Mouse (Mus musculus): Measurements from ENCODE around the gene Cpne6. TPM values are rescaled to one million over a fixed set of nuclear protein-coding genes. Genes with fewer than 3 reads are reported as not detected.

The Cpne6 gene
- polyA plus RNA-seq, 3 experiments from 2014 or later: not detected

DNA sequence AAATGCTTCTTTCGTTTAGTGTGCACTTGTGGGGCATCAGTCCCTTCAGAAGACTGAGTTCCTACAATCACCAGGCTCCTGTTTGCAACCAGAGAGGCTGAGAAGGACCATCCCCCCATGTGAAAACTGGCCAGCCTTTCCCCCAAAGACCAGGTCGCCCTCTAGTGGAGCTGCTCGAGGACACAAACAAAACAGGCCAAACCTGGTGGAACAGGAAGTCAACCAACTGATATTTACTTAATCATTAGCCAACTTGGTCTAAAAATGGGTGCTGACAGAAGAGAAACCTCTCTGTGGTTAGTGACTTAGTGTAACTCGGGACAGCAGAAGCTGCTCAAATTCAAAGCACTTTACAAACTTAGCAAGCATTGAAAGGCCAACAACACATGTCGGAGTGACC lies 46.8 kb downstream of the Cpne6 start:
- ATAC-seq: peak; percentile 19

DNA sequence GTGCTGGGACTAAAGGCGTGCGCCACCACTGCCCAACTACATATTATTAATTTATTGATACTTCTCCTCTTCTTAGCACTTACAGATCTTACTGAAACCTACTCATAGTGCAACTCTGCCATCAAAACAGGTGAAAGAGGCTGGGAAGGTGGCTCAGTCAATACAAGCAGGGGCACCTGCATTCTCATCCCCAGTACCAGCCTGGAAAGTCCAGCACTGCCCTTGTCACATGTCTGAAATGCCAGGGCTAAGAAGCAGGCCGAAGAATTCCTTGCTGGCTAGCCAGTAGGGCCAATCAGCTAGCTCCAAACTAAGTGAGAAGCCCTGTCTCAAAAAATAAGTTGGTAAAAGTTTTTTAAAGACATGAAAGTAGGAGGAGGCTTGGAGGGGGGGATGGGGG lies 47.3 kb downstream of the Cpne6 start:
- ATAC-seq: no peak

DNA sequence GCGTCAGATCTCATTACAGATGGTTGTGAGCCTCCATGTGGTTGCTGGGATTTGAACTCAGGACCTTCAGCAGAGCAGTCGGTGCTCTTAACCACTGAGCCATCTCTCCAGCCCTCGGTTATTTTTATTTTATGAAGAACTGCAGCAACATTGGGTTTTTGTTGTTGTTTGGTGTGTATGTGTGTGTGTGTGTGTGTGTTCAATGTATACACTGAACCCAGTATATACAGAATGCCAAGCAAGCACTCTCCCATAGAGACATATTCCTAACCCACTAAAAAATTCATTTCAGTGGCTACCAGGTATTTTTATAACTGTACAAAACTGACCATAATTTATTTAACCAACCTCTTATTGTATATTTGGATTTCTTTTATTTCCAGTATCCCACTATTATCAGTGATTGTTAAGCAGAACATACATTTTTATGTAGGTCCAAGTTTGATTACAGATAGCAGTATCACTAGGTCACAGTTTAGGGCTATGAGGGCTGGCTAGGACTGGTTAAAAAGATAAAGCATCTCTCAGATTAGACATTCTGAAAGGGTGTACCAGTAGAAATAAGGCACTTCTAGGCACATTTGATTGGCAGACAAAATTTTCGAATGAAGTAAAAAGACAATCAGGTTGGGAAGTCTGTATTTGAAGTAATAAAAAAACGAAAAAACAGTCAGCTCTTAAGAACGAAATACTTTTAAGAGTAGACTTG lies 48.6 kb downstream of the Cpne6 start:
- no peak for ATAC-seq

DNA sequence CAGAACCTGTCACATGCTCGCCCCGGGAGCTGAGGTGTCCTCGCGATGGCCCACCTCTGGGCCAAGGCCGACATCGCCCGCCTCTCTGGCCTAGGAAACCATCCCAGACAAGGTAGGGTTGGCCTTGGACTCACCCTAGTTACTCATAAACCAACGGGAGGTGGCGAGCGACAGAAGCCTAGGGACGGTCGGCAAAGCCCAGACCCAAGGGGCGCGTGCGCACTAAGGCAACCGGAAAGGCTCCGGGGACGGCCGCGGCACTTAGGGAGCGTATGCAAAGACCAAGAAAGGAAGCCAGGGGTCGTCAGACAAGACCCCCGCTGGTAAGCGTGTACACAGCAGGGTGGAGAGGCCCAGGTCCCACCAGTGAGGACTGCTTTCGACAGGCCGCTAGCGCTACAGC lies 49.6 kb downstream of the Cpne6 start, which contains the start of gene Dcaf11:
Gene Dcaf11, plus strand, starts transcription at position 208 of the 403 bp plus-strand sequence.
- peak; percentile 37 for ATAC-seq

DNA sequence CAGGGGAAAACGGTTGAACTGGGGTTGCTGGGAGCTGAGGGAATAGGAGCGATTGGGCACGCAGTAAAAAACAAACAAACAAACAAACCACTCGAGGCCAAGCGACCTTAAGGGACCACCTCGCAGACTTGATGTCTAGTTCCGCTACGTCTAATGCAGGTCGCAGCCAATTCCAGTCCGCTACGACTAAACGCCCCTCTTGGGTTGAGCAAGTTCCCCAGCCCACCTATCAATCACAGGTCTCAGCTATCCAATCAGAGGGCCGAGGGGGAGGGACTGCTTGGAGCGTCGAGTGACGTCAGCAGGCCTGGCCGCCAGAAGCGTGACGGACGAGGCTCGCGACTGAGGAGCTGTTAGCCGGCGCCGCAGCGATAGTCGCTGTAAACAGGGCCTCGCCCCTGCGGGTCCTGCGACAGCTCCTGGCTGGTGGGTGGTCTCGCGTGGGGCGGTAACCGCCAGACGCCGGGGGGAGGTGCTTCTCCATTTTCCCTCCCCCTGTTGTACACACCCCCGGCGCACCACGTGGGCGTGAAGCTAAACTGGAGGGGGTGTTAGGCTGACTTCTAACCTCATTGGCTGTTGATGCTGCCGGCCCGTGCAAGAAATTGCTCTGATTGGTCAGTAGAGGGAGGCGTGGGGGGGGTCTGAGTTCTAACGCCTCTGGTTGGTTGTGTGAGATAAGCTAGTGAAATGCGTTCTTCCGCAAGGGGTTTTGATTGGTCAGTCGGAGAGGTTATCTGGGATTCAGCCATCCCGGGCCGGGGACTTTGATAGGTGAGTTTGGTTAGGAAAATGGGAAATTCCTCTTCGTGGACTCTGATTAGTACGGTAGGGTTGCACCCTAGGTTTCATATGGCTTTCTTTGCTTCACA lies 50.2 kb downstream of the Cpne6 start, which contains the start of gene A730061H03Rik:
Gene A730061H03Rik, minus strand, starts transcription at position 205 of the 872 bp plus-strand sequence.
- peak; percentile 86 for ATAC-seq

DNA sequence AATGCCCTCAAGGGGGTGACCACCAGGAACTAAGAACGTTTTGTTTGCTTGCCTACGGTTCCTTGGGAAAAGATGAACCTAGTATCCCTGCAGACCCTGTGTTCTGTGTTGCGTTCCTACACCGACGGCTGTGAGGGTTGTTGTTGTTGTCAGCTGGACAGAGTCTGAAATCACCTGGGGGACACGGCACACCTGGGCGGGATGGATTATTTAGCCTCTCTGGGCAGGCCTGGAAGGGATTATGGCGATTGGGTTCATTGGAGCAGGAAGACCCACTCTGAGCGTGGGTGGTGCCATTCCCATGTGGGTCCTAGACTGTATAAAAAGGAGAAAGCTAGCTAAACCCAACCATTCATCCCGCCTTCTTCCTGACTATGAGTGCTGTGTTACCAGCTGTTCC lies 51.6 kb downstream of the Cpne6 start:
- no peak for ATAC-seq

DNA sequence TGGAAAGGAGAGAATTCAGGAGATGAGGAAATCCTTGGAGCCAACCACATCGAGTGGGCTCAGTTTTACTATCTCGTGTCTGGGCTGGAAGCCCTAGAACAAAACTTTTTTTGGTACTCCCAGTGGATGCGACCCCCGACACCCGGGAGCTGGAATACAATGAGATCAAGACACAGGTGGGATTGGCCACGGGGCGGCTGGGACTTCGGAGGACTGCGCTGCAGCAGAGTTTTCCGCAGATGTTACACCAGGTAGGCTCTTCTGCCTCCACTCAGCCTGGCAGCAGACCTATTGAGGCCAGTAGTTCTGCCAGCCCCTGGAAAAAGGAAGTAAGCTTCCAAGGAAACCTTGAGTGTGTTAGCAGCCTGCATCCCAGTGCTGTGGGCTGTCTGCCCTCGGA lies 53.0 kb downstream of the Cpne6 start:
- ATAC-seq: no peak

DNA sequence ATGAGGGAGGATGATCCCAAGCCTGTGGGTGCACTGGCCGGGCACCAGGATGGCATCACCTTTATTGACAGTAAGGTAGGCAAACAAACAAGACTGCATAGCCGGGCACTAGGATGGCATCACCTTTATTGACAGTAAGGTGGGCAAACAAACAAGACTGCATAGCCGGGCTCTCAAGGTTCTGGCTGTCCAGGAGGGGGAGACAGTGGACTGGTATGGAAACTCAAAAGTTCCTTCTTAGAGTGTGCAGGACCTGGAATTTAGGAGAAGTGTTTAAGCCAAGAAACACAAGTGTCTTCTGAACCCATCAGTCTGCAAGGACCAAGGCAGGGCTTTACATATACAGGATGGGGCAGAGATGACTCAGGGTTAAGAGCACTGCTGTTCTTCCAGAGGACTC lies 55.5 kb downstream of the Cpne6 start:
- ATAC-seq: no peak

Other genes with a start within 250 kb of the Cpne6 start
- 10 to 100 TPM; 37.3 to 38.7 (median 37.4) TPM for gene Dhrs4, start 31.7 kb upstream of the Cpne6 start, polyA plus RNA-seq (2017; shearing (Covaris generic))
- gene Carmil3, start 19.8 kb upstream of the Cpne6 start, polyA plus RNA-seq (2017; shearing (Covaris generic)): not detected
- gene Nrl, start 14.5 kb downstream of the Cpne6 start, polyA plus RNA-seq (2017; shearing (Covaris generic)): under 1 TPM in 1 of 3 experiments, not detected in 2; 0.08 TPM
- gene Pck2, start 29.8 kb downstream of the Cpne6 start, polyA plus RNA-seq (2017; shearing (Covaris generic)): 10 to 100 TPM; 31.9 to 37.5 (median 35.9) TPM
- gene Dcaf11, start 49.6 kb downstream of the Cpne6 start, polyA plus RNA-seq (2017; shearing (Covaris generic)): 100 to 1,000 TPM in 1 of 3 experiments, 10 to 100 TPM in 2; 73.9 to 107 (median 81.0) TPM
- 1 to 10 TPM; 1.4 to 3.2 (median 3.2) TPM for gene A730061H03Rik, start 50.0 kb downstream of the Cpne6 start, polyA plus RNA-seq (2017; shearing (Covaris generic))
- gene Fitm1, start 65.2 kb downstream of the Cpne6 start, polyA plus RNA-seq (2017; shearing (Covaris generic)): not detected
- gene Psme1, start 67.7 kb downstream of the Cpne6 start, polyA plus RNA-seq (2017; shearing (Covaris generic)): 100 to 1,000 TPM; 667 to 812 (median 693) TPM
- gene Emc9, start 74.9 kb downstream of the Cpne6 start, polyA plus RNA-seq (2017; shearing (Covaris generic)): 10 to 100 TPM; 19.1 to 25.6 (median 23.3) TPM
- gene Psme2, start 80.7 kb downstream of the Cpne6 start, polyA plus RNA-seq (2017; shearing (Covaris generic)): 1,000 to 10,000 TPM in 1 of 3 experiments, 100 to 1,000 TPM in 2; 828 to 1,360 (median 869) TPM
- 10 to 100 TPM; 26.7 to 37.2 (median 35.3) TPM for gene Rnf31, start 81.3 kb downstream of the Cpne6 start, polyA plus RNA-seq (2017; shearing (Covaris generic))
- gene Irf9, start 93.1 kb downstream of the Cpne6 start, polyA plus RNA-seq (2017; shearing (Covaris generic)): 100 to 1,000 TPM; 120 to 174 (median 141) TPM
- gene Rec8, start 107.6 kb downstream of the Cpne6 start, polyA plus RNA-seq (2017; shearing (Covaris generic)): 1 to 10 TPM in 2 of 3 experiments, not detected in 1; 2.7 to 4.0 TPM
- 10 to 100 TPM; 21.1 to 39.8 (median 36.3) TPM for gene Ipo4, start 125.5 kb downstream of the Cpne6 start, polyA plus RNA-seq (2017; shearing (Covaris generic))
- 1 to 10 TPM in 2 of 3 experiments, under 1 TPM in 1; 0.44 to 2.8 (median 2.5) TPM for gene Gm49378, start 127.5 kb downstream of the Cpne6 start, polyA plus RNA-seq (2017; shearing (Covaris generic))
- gene Tm9sf1, start 133.4 kb downstream of the Cpne6 start, polyA plus RNA-seq (2017; shearing (Covaris generic)): 10 to 100 TPM; 36.3 to 45.0 (median 39.3) TPM
- 1 to 10 TPM in 2 of 3 experiments, under 1 TPM in 1; 0.68 to 2.2 (median 1.2) TPM for gene Tssk4, start 139.7 kb downstream of the Cpne6 start, polyA plus RNA-seq (2017; shearing (Covaris generic))
- gene Mdp1, start 150.1 kb downstream of the Cpne6 start, polyA plus RNA-seq (2017; shearing (Covaris generic)): 100 to 1,000 TPM in 1 of 3 experiments, 10 to 100 TPM in 2; 89.2 to 101 (median 95.6) TPM
- gene Gmpr2, start 161.5 kb downstream of the Cpne6 start, polyA plus RNA-seq (2017; shearing (Covaris generic)): 10 to 100 TPM; 25.8 to 33.9 (median 29.9) TPM
- 100 to 1,000 TPM; 335 to 412 (median 375) TPM for gene Nedd8, start 161.7 kb downstream of the Cpne6 start, polyA plus RNA-seq (2017; shearing (Covaris generic))
- 10 to 100 TPM; 26.4 to 30.7 (median 30.2) TPM for gene Tinf2, start 171.4 kb downstream of the Cpne6 start, polyA plus RNA-seq (2017; shearing (Covaris generic))
- gene Tgm1, start 203.5 kb downstream of the Cpne6 start, polyA plus RNA-seq (2017; shearing (Covaris generic)): not detected
- 10 to 100 TPM; 40.8 to 75.9 (median 62.1) TPM for gene Rabggta, start 211.8 kb downstream of the Cpne6 start, polyA plus RNA-seq (2017; shearing (Covaris generic))
- 10 to 100 TPM; 32.4 to 57.8 (median 46.5) TPM for gene Dhrs1, start 235.2 kb downstream of the Cpne6 start, polyA plus RNA-seq (2017; shearing (Covaris generic))
- 1 to 10 TPM; 4.1 to 8.4 (median 5.4) TPM for gene Nop9, start 235.2 kb downstream of the Cpne6 start, polyA plus RNA-seq (2017; shearing (Covaris generic))
- gene Cideb, start 248.0 kb downstream of the Cpne6 start, polyA plus RNA-seq (2017; shearing (Covaris generic)): not detected

Measured in inflammation-experienced regulatory T-cells, adult 6 months (primary cell).